Mouse (Mus musculus) testis, adult 2 months (tissue): ENCODE results near the gene Cryl1.

Experiments
- CTCF ChIP-seq: fragments of 200-500 bp; IDR thresholded peaks from 2 replicates; pipeline ENCODE4 v1.5.1; 2012; ENCODE audit warnings: low read depth, mild to moderate bottlenecking, inconsistent platforms, low read length, moderate library complexity; ENCODE audit not compliant: control insufficient read depth, insufficient read depth, insufficient replicate concordance
- POLR2A ChIP-seq: fragments of 200-500 bp; IDR thresholded peaks from 2 replicates; pipeline ENCODE4 v1.6.1; 2012; ENCODE audit warnings: low read depth, mild to moderate bottlenecking, inconsistent platforms, low read length, moderate library complexity; ENCODE audit not compliant: control insufficient read depth

DNA sequence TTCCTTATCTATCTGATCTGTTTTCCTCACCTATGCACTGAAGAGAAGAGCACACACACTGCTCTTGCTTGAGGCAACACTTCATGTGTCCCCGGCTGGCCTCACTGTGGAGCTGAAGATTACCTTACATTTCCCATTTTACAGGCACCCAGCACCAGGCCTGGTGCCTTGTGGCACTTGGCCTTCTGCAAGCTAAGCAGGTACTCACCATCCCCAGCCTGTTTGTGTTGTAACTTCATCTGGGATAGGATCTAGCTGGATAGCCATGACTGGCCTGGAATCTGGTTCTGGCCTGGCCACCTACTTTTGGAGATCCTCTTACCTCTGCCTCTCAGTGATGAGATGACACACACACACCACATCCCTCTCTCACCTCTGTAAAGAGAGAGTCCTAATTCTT is 79.5 kb downstream of the Cryl1 start:
- TF ChIP-seq POLR2A, result no peak
- TF ChIP-seq CTCF, result no peak
